Mouse (Mus musculus) olfactory bulb, adult 2 months (tissue): ENCODE data around the gene Acin1. TPM values are rescaled to one million over a fixed set of nuclear protein-coding genes. Genes with fewer than 3 reads are reported as not detected.
A peak's percentile ranks its signal among the peaks of the same experiment; 100 is the strongest.

Source experiments
- H3K27ac ChIP-seq: fragments of 200-500 bp; 2 replicates; pipeline ENCODE4 v1.5.1; 2012; ENCODE audit warnings: low read depth, low read length; ENCODE audit not compliant: insufficient read depth
- H3K4me1 ChIP-seq: fragments of 200-500 bp; 2 replicates; pipeline ENCODE4 v1.6.1; 2012; ENCODE audit warnings: low read length; ENCODE audit not compliant: control insufficient read depth, insufficient read depth
- H3K4me3 ChIP-seq: fragments of 200-500 bp; 2 replicates; pipeline ENCODE4 v1.5.1; 2012; ENCODE audit warnings: mild to moderate bottlenecking, low read depth, low read length, moderate library complexity; ENCODE audit not compliant: insufficient read depth
- CTCF ChIP-seq: fragments of 200-500 bp; IDR thresholded peaks from 2 replicates; pipeline ENCODE4 v1.5.1; 2012; ENCODE audit warnings: low read depth, mild to moderate bottlenecking, low read length, moderate library complexity; ENCODE audit not compliant: insufficient read depth
- POLR2A ChIP-seq: fragments of 200-500 bp; IDR thresholded peaks from 2 replicates; pipeline ENCODE4 v1.6.1; 2012; ENCODE audit warnings: mild to moderate bottlenecking, low read depth, low read length, moderate library complexity; ENCODE audit not compliant: insufficient read depth
- WGBS: fragments of 180-500 bp; shearing (Covaris S2); methylation state at CpG from one replicate; pipeline ENCODE4 v1.1.7; 2018; 5-methylcytosine and 5-hydroxymethylcytosine counted together
- polyA plus RNA-seq: library from polyadenylated mRNA; stranded (reverse); fragments of >200 nt; gene quantifications from 2 replicates; pipeline ENCODE4 v1.2.4, GENCODE M21; 2012; ENCODE audit warnings: low replicate concordance; ENCODE audit not compliant: missing spikeins, insufficient read depth, insufficient read length

The Acin1 gene
- polyA plus RNA-seq, 1 experiment: 835 TPM

GRCm38 (mm10) chr14:54607226-54607625 lies 79.5 kb downstream of the Acin1 start:
- H3K4me3 ChIP-seq: no peak overlapping the region
- 67% methylated on average over 8 of the region's 8 CpGs for WGBS
- H3K27ac ChIP-seq: no peak overlapping the region
- TF ChIP-seq POLR2A (no peak), CTCF (no peak)
- H3K4me1 ChIP-seq: peaks cover 8% of the 10 kb centered on the region

- TF ChIP-seq CTCF (no peak), POLR2A (peak; percentile 44; the same call in 1 of the 2 replicates)
- under 1% methylated on average over 39 of the region's 39 CpGs for WGBS
- peaks cover 8% of the 10 kb centered on the region for H3K4me1 ChIP-seq
- peak within 1 kb of the TSS; percentile 87 for H3K27ac ChIP-seq
- peak within 1 kb of the TSS; percentile 57 for H3K4me3 ChIP-seq
Observed at GRCm38 (mm10) chr14:54605752-54606321, 80.9 kb downstream of the Acin1 start, which contains the start of gene 4931414P19Rik. Gene 4931414P19Rik (minus strand): TSS chr14:54605993.

GRCm38 (mm10) chr14:54603686-54604085 lies 83.0 kb downstream of the Acin1 start:
- Histone ChIP-seq H3K4me3 (peak overlapping the region; percentile 65), H3K27ac (peak overlapping the region; percentile 94), H3K4me1 (peaks cover 5% of the 10 kb centered on the region; the same call in 1 of the 2 replicates)
- 73% methylated on average over 8 of the region's 8 CpGs for WGBS
- TF ChIP-seq CTCF: no peak
- TF ChIP-seq POLR2A: no peak

- peaks cover 5% of the 10 kb centered on the region; the same call in 1 of the 2 replicates for H3K4me1 ChIP-seq
- peak overlapping the region; percentile 65 for H3K4me3 ChIP-seq
- under 1% methylated on average over 46 of the region's 46 CpGs for WGBS
- TF ChIP-seq POLR2A (peak; percentile 97), CTCF (no peak)
- peak overlapping the region; percentile 94 for H3K27ac ChIP-seq
Observed at GRCm38 (mm10) chr14:54603038-54603654, 83.6 kb downstream of the Acin1 start.

- peak overlapping the region; percentile 94; the same call in 1 of the 2 replicates for H3K27ac ChIP-seq
- WGBS: 35% methylated on average over 4 of the region's 4 CpGs
- TF ChIP-seq POLR2A (no peak), CTCF (no peak)
Observed at GRCm38 (mm10) chr14:54602613-54603012, 84.1 kb downstream of the Acin1 start.

GRCm38 (mm10) chr14:54601601-54602000 lies 85.1 kb downstream of the Acin1 start:
- Histone ChIP-seq H3K4me3 (no peak overlapping the region), H3K27ac (no peak overlapping the region), H3K4me1 (peaks cover 5% of the 10 kb centered on the region; the same call in 1 of the 2 replicates)
- 89% methylated on average over 2 of the region's 2 CpGs for WGBS
- TF ChIP-seq POLR2A (no peak), CTCF (no peak)

More at GRCm38 (mm10) chr14:54602613-54603012, 84.1 kb downstream of the Acin1 start:
- Histone ChIP-seq H3K4me1 (peaks cover 5% of the 10 kb centered on the region; the same call in 1 of the 2 replicates), H3K4me3 (no peak overlapping the region)

GRCm38 (mm10) chr14:54597084-54597483 lies 89.6 kb downstream of the Acin1 start:
- 83% methylated on average over 7 of the region's 7 CpGs for WGBS
- Histone ChIP-seq H3K27ac (no peak overlapping the region), H3K4me3 (no peak overlapping the region), H3K4me1 (peaks cover 13% of the 10 kb centered on the region)
- TF ChIP-seq POLR2A (no peak), CTCF (0 out of 2 replicates have a peak, but pooled peaks have one; percentile 10)

- Histone ChIP-seq H3K4me1 (peaks cover 13% of the 10 kb centered on the region), H3K4me3 (peak overlapping the region; percentile 6), H3K27ac (peak overlapping the region; percentile 7; the same call in 1 of the 2 replicates)
- TF ChIP-seq POLR2A (no peak), CTCF (no peak)
- WGBS: 48% methylated on average over 28 of the region's 28 CpGs
Observed at GRCm38 (mm10) chr14:54594631-54595414, 91.9 kb downstream of the Acin1 start.
